Mouse (Mus musculus) bone marrow macrophage, adult 2 months (primary cell): Measurements from ENCODE around the gene Gss. TPM values are rescaled to one million over a fixed set of nuclear protein-coding genes. Genes with fewer than 3 reads are reported as not detected.

Experiments
- H3K27ac ChIP-seq: 2 replicates; pipeline ENCODE4 v1.5.1; 2012; ENCODE audit warnings: low read depth, low read length; ENCODE audit not compliant: insufficient read depth
- H3K4me1 ChIP-seq: 2 replicates; pipeline ENCODE4 v1.6.1; 2012; ENCODE audit warnings: low read length; ENCODE audit not compliant: control insufficient read depth, insufficient read depth
- H3K4me3 ChIP-seq: 2 replicates; pipeline ENCODE4 v1.5.1; 2012; ENCODE audit warnings: mild to moderate bottlenecking, low read length, moderate library complexity; ENCODE audit not compliant: insufficient read depth
- CTCF ChIP-seq: IDR thresholded peaks from 2 replicates; pipeline ENCODE4 v1.5.1; 2012; ENCODE audit warnings: low read depth, mild to moderate bottlenecking, low read length, moderate library complexity
- POLR2A ChIP-seq: IDR thresholded peaks from 2 replicates; pipeline ENCODE4 v1.6.1; 2012; ENCODE audit warnings: mild to moderate bottlenecking, low read depth, low read length, borderline replicate concordance
- polyA plus RNA-seq: library from polyadenylated mRNA; stranded (reverse); fragments of >200 nt; gene quantifications from 2 replicates; pipeline ENCODE4 v1.2.4, GENCODE M21; 2012; ENCODE audit not compliant: missing spikeins, insufficient read depth, insufficient read length

The Gss gene
- polyA plus RNA-seq, result 10.5 and 12.9 TPM in 2 replicates

DNA sequence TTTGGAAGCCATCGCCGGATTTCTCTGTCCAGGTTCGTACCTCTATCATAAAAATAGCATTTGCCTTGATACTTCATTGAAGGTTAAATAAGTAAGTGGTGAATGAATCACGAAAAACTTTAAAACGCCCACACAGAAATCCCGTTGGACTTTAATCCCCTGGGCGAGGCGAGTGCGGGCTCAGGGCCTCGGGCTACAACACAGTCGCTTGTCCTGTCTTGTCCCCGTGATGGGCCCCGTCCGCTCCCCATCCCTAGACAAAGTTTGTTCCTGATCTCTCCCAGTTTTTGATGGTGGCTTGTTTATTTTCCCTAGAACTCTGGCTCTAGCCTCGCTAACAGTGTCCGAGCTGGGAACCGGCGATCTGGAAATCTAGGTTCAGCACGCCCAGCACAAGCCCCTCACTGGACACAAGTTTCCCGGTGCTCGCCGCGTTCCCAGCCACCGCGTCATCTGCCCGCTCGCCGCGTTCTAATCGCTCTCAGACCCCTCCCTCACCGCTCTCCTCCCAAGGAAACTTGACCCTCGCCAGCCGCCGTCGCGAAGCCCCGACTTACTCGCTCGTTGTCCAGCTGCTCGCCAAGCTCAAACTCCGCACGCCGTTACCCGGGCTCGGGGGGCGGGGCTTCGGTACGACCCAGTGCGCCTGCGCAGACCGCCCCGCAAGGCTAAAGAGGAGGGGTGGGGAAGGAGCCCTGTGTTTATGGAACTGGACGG, at the start of gene Gss:
TSS of gene Gss (minus strand) at position 674 of the 717 bp plus-strand sequence.
- Histone ChIP-seq H3K4me1 (peaks cover 10% of the 10 kb centered on the region), H3K4me3 (peak within 1 kb of the TSS; percentile 67)

DNA sequence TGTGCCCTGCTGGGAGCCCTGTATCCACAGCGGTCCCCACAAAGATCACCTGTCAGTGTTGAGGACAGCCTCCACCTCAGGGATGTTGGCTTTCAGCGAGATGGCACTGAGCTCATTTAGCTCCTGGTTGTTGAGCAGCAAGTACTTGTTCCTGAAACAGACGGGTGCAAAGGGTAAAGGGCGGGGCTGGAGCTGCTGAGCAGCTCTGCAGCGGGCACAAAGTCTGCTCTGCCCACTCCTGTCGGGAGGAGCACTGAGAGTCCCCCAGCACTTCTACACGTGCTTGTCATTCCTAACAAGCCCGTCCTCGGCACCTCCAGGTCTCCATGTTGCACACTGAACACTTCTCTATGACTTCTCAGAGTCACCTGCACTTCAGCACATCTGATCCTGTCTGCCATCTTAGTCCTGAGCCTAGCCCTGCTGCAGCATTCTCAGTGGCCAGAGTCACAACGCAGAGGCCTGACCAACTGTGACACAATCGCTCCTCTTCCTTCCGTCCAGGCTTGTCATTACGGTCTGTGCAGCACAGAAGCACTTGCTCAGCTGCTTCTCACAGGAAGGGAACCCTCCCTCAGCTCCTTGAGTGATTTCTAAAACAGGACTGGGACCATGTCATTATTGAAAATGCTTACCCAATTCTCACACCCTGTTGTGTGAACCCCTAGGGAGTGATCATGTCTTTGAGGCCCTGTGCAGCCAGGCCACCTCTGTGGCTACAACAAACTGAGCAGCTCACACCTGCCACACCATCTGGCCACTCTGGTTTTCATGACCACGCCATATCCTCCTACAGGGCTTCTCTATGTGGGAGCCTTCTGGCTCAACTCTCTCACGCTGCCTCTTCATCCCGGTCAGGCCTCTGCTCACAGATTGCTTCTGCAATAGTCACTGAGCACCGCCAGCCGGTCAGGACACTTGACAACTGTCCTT, 49.2 kb upstream of the Gss start:
- peak overlapping the region; percentile 18 for H3K27ac ChIP-seq

More for the DNA sequence above, at the start of gene Gss:
- TF ChIP-seq POLR2A, result 0 out of 2 replicates have a peak, but pooled peaks have one; percentile 22
- no peak; the same call in 1 of the 2 replicates for TF ChIP-seq CTCF
- H3K27ac ChIP-seq, result peak within 1 kb of the TSS; percentile 39

DNA sequence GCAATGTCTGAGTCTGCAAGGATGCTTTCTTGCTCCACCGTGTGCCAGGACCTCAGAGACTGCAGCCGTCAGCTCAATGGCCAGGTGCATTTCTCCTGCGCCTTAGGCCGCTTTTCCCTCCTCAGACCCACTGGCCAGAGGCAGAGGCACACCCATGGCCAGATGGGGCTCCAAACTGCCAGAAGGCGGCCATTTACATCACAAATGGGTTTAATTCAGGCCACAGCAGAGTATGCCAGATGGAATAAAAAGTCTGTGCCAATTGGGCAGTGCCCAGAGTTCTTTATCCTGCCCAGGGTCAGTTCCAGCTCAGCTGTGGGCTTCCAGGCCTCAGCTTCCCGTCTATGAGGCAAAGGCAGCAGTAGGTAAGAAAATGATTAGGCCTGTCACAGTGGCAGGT, 48.0 kb upstream of the Gss start:
- TF ChIP-seq POLR2A, result no peak
- TF ChIP-seq CTCF, result no peak
- Histone ChIP-seq H3K4me3 (no peak overlapping the region), H3K4me1 (peaks cover 35% of the 10 kb centered on the region), H3K27ac (no peak overlapping the region)

More for the DNA sequence above, 49.2 kb upstream of the Gss start:
- peaks cover 32% of the 10 kb centered on the region for H3K4me1 ChIP-seq
- TF ChIP-seq POLR2A, result no peak
- TF ChIP-seq CTCF, result no peak
- H3K4me3 ChIP-seq, result no peak overlapping the region

DNA sequence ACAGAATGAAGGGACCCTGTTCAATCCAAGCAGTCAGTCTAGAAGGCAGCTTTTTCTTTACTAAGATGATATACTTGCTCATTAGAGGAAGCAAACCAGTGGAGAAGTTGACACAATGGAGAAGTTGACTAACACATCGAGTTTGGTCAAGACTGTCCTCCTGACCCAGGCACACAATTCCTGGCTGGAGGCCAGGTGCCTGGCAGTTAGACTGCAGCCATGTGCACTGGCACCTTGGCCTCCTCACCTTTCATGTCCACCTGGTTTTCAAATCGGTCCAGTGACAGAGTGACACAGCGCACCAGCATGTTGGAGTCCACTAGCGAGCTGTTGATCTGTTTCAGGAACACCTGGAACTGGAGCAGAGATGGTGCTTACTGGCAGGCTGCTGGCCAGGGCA, 44.8 kb upstream of the Gss start:
- Histone ChIP-seq H3K27ac (peak overlapping the region; percentile 17; the same call in 1 of the 2 replicates), H3K4me3 (no peak overlapping the region), H3K4me1 (peaks cover 30% of the 10 kb centered on the region)
- TF ChIP-seq POLR2A, result no peak
- no peak for TF ChIP-seq CTCF

DNA sequence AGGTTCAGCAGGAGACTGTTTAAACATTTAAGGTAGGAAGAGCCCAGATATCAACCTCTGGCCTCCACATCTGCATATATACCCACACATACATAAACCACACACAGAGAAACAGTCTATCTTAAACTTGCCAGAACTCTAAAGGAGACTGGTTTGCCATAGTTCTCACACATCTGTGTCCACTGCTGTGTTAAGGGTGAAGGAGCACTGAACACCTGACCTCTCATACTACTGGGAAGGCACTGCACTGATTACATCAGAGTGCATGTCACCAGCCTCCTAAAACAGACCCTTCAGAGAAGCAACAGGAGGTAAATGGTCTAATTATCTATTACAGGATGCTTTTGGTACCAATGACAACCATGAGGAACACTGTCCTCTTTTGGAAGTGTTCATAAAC, 44.3 kb upstream of the Gss start:
- peaks cover 25% of the 10 kb centered on the region for H3K4me1 ChIP-seq
- peak overlapping the region; percentile 17; the same call in 1 of the 2 replicates for H3K27ac ChIP-seq
- TF ChIP-seq CTCF (no peak), POLR2A (no peak)
- no peak overlapping the region for H3K4me3 ChIP-seq

DNA sequence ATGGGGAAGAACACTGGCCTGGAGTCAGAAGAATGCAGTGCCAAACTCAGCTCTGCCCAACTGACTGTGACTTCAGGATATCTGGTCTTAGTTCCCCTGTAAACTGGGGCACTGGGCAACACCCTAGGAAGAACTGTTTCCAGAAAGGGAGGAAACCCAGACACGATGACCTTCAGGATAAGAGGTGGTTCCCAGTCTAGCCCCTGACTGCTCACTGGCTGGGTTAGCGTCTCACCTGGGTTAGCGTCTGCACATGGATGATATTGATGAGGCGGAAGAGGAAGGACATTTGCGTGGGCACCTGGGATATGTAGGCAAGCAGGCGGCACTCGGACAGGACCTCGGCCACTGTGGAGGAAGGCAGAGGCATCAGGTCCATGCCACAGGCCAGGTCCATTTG, 43.4 kb upstream of the Gss start:
- H3K4me1 ChIP-seq, result peaks cover 17% of the 10 kb centered on the region
- H3K4me3 ChIP-seq, result no peak overlapping the region
- H3K27ac ChIP-seq, result no peak overlapping the region
- TF ChIP-seq CTCF (no peak), POLR2A (no peak)

DNA sequence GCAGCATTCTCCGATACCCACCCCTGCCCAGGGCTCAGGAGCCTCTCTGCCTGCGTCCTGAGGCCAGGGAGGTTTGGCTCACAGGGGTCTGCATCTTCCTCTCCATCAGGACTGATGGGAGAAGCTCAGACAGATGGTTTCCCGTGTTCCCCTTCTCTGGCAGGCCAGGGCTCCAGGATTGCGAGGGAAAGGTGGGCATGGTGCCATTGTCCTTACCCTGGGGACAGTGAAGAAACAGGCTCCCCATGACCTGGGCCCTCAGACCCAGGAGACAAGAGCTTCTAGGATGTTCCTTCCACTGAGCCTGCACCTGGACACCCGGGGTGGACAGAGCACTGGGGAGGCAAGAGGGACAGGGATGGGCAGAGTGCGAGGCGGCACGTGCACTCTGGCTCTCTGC, 42.0 kb upstream of the Gss start:
- TF ChIP-seq CTCF (no peak), POLR2A (no peak)
- Histone ChIP-seq H3K4me3 (no peak overlapping the region), H3K27ac (no peak overlapping the region), H3K4me1 (peaks cover 16% of the 10 kb centered on the region)

DNA sequence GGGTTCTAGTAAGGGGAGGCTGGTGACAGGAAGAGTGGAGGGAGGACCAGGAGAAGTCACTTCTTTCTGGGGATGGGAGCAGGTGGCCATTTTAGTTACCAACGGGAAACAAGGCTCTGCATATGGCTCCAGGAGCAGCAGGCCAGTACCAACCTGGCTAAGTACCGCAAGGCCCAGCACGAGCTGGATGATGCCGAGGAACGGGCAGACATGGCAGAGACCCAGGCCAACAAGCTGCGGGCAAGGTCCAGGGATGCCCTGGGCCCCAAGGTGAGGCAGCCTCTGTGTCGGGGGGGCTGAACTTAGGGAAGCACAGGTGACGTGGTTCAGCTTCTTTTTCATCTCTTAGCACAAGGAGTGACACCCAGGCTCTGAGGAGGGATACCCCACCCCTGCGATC, 41.1 kb upstream of the Gss start:
- TF ChIP-seq CTCF (no peak), POLR2A (no peak)
- Histone ChIP-seq H3K27ac (no peak overlapping the region), H3K4me3 (no peak overlapping the region), H3K4me1 (peaks cover 16% of the 10 kb centered on the region)

DNA sequence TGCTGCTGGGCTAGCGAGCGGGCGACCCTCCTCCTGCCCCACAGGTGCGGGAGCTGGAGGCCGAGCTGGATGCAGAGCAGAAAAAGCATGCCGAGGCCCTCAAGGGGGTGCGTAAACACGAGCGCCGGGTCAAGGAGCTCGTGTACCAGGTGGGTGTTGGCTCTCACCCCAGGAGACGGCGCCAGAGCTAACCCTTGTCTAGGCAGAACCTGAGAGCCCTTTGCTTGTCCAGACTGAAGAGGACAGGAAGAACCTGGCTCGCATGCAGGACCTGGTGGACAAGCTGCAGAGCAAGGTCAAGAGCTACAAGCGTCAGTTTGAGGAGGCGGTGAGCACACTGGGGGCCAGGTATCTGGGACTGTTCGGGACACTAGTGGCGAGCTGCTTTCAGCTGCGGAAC, 40.5 kb upstream of the Gss start:
- no peak for TF ChIP-seq POLR2A
- TF ChIP-seq CTCF, result no peak

DNA sequence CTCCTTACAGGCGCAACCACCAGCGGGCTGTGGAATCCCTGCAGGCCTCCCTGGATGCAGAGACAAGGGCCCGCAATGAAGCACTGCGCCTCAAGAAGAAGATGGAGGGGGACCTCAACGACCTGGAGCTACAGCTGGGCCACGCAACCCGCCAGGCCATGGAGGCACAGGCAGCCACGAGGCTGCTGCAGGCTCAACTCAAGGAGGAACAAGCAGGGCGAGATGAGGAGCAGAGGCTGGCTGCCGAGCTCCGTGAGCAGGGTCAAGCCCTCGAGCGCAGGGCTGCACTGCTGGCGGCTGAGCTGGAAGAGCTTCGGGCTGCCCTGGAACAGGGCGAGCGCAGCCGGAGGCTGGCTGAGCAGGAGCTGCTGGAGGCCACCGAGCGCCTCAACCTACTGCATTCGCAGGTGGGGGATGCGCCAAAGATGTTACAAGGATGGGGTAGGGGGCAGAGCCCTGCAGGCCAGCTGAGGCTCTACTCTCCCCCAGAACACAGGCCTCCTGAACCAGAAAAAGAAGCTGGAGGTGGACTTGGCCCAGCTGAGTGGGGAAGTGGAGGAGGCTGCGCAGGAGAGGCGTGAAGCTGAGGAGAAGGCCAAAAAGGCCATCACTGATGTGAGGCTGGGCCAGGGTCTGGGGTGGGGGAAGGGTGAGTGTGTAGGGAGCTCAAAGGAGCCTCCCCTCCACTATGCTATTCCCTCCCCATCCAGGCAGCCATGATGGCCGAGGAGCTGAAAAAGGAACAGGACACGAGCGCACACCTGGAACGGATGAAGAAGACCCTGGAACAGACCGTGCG, 39.7 kb upstream of the Gss start:
- H3K4me1 ChIP-seq, result peaks cover 9% of the 10 kb centered on the region
- no peak overlapping the region for H3K27ac ChIP-seq
- no peak overlapping the region for H3K4me3 ChIP-seq
- TF ChIP-seq CTCF, result no peak
- TF ChIP-seq POLR2A, result no peak

More for the DNA sequence above, 40.5 kb upstream of the Gss start:
- Histone ChIP-seq H3K4me3 (no peak overlapping the region), H3K27ac (no peak overlapping the region), H3K4me1 (peaks cover 16% of the 10 kb centered on the region)
